Mouse (Mus musculus): ENCODE results near the gene 4933402E13Rik. TPM values are rescaled to one million over a fixed set of nuclear protein-coding genes. Genes with fewer than 3 reads are reported as not detected.

The 4933402E13Rik gene
- total RNA-seq (2021) = not detected

- no peak for DNase-seq (ENCODE audit: extremely low spot score in 1 of 2, low spot score in 2 of 2)
- intact Hi-C loops (cut with DNase I) = no loop called here
Observed at GRCm38 (mm10) chrX:62283199-62283598, at the start of gene 4933402E13Rik. Gene 4933402E13Rik (plus strand): TSS chrX:62283499.

Other genes with a start within 250 kb of the 4933402E13Rik start
- gene 4931400O07Rik, start 184.5 kb downstream of the 4933402E13Rik start, total RNA-seq (2021) = not detected

Measured in left cerebral cortex, postnatal 10 days (tissue).